Mouse (Mus musculus): ENCODE results near the gene Cyp1a2. TPM values are rescaled to one million over a fixed set of nuclear protein-coding genes. Genes with fewer than 3 reads are reported as not detected.

Cyp1a2 gene
- polyA plus RNA-seq, 1 experiment from 2014 or later, result not detected

- WGBS, result 4% methylated on average over 39 of the region's 39 CpGs
- DNase-seq (ENCODE audit: low spot score) (peak; percentile 64), ATAC-seq (ENCODE audit: low FRiP score) (peak; percentile 74; the same call in 1 of the 2 replicates)
- no peaks in the 10 kb centered on the region for H3K27me3 ChIP-seq (ENCODE audit: control insufficient read depth, insufficient read depth, low read length)
- peak overlapping the region; percentile 94 for H3K9ac ChIP-seq
- no peaks in the 10 kb centered on the region for H3K9me3 ChIP-seq (ENCODE audit: control insufficient read depth, low read length)
- peak overlapping the region; percentile 84 for H3K27ac ChIP-seq
- H3K36me3 ChIP-seq (replicated peaks; ENCODE audit: control insufficient read depth, insufficient read depth), result peaks cover 14% of the 10 kb centered on the region
- peak overlapping the region; percentile 79 for H3K4me2 ChIP-seq (replicated peaks)
- peaks cover 13% of the 10 kb centered on the region for H3K4me1 ChIP-seq (replicated peaks; ENCODE audit: control insufficient read depth, insufficient read depth, low read length)
- peak overlapping the region; percentile 95 for H3K4me3 ChIP-seq (replicated peaks; ENCODE audit: low read length)
Measured at GRCm38 (mm10) chr9:57708720-57709274, 25.3 kb upstream of the Cyp1a2 start.

GRCm38 (mm10) chr9:57708068-57708719 lies 24.7 kb upstream of the Cyp1a2 start, which contains the start of gene Edc3:
Edc3 (plus strand) TSS chr9:57708540.
- H3K9me3 ChIP-seq (ENCODE audit: control insufficient read depth, low read length), result no peaks in the 10 kb centered on the region
- peak within 1 kb of the TSS; percentile 95 for H3K4me3 ChIP-seq (replicated peaks; ENCODE audit: low read length)
- H3K9ac ChIP-seq, result peak within 1 kb of the TSS; percentile 94
- WGBS, result 0% methylated on average over 23 of the region's 23 CpGs
- peaks cover 8% of the 10 kb centered on the region for H3K36me3 ChIP-seq (replicated peaks; ENCODE audit: control insufficient read depth, insufficient read depth)
- no peaks in the 10 kb centered on the region for H3K27me3 ChIP-seq (ENCODE audit: control insufficient read depth, insufficient read depth, low read length)
- H3K27ac ChIP-seq, result peak within 1 kb of the TSS; percentile 84
- peak; percentile 91 for ATAC-seq (ENCODE audit: low FRiP score)
- H3K4me2 ChIP-seq (replicated peaks), result peak within 1 kb of the TSS; percentile 79
- DNase-seq (ENCODE audit: low spot score), result peak; percentile 89
- peaks cover 13% of the 10 kb centered on the region for H3K4me1 ChIP-seq (replicated peaks; ENCODE audit: control insufficient read depth, insufficient read depth, low read length)

GRCm38 (mm10) chr9:57706496-57706895 lies 23.0 kb upstream of the Cyp1a2 start:
- H3K36me3 ChIP-seq (replicated peaks; ENCODE audit: control insufficient read depth, insufficient read depth), result no peaks in the 10 kb centered on the region
- DNase-seq (ENCODE audit: low spot score) (no peak), ATAC-seq (ENCODE audit: low FRiP score) (no peak)
- no peak overlapping the region for H3K4me2 ChIP-seq (replicated peaks)
- 89% methylated on average over 3 of the region's 3 CpGs for WGBS
- no peak overlapping the region for H3K9ac ChIP-seq
- H3K4me1 ChIP-seq (replicated peaks; ENCODE audit: control insufficient read depth, insufficient read depth, low read length), result peaks cover 13% of the 10 kb centered on the region
- H3K9me3 ChIP-seq (ENCODE audit: control insufficient read depth, low read length), result no peaks in the 10 kb centered on the region
- no peaks in the 10 kb centered on the region for H3K27me3 ChIP-seq (ENCODE audit: control insufficient read depth, insufficient read depth, low read length)
- H3K27ac ChIP-seq, result no peak overlapping the region
- no peak overlapping the region for H3K4me3 ChIP-seq (replicated peaks; ENCODE audit: low read length)

- Histone ChIP-seq H3K36me3 (replicated peaks; ENCODE audit: control insufficient read depth, insufficient read depth) (no peaks in the 10 kb centered on the region), H3K9ac (no peak overlapping the region), H3K27ac (no peak overlapping the region), H3K4me2 (replicated peaks) (no peak overlapping the region), H3K27me3 (ENCODE audit: control insufficient read depth, insufficient read depth, low read length) (peaks cover 11% of the 10 kb centered on the region; the same call in 1 of the 2 replicates), H3K4me1 (replicated peaks; ENCODE audit: control insufficient read depth, insufficient read depth, low read length) (peaks cover 5% of the 10 kb centered on the region; the same call in 1 of the 2 replicates), H3K9me3 (ENCODE audit: control insufficient read depth, low read length) (no peaks in the 10 kb centered on the region), H3K4me3 (replicated peaks; ENCODE audit: low read length) (no peak overlapping the region)
- DNase-seq (ENCODE audit: low spot score) (peak; percentile 62), ATAC-seq (ENCODE audit: low FRiP score) (no peak)
- 86% methylated on average over 1 of the region's 1 CpGs for WGBS
Measured at GRCm38 (mm10) chr9:57698466-57699150, 15.1 kb upstream of the Cyp1a2 start.

GRCm38 (mm10) chr9:57697380-57697779 lies 13.9 kb upstream of the Cyp1a2 start:
- WGBS, result 15% methylated on average over 4 of the region's 4 CpGs
- DNase-seq (ENCODE audit: low spot score) (no peak), ATAC-seq (ENCODE audit: low FRiP score) (no peak)
- Histone ChIP-seq H3K27me3 (ENCODE audit: control insufficient read depth, insufficient read depth, low read length) (peaks cover 11% of the 10 kb centered on the region; the same call in 1 of the 2 replicates), H3K4me2 (replicated peaks) (no peak overlapping the region), H3K9me3 (ENCODE audit: control insufficient read depth, low read length) (no peaks in the 10 kb centered on the region), H3K4me1 (replicated peaks; ENCODE audit: control insufficient read depth, insufficient read depth, low read length) (peaks cover 5% of the 10 kb centered on the region; the same call in 1 of the 2 replicates), H3K9ac (no peak overlapping the region), H3K27ac (no peak overlapping the region), H3K4me3 (replicated peaks; ENCODE audit: low read length) (no peak overlapping the region), H3K36me3 (replicated peaks; ENCODE audit: control insufficient read depth, insufficient read depth) (no peaks in the 10 kb centered on the region)

- H3K4me1 ChIP-seq (replicated peaks; ENCODE audit: control insufficient read depth, insufficient read depth, low read length), result peaks cover 5% of the 10 kb centered on the region; the same call in 1 of the 2 replicates
- peak overlapping the region; percentile 54 for H3K9ac ChIP-seq
- DNase-seq (ENCODE audit: low spot score) (peak; percentile 59), ATAC-seq (ENCODE audit: low FRiP score) (peak; percentile 70; the same call in 1 of the 2 replicates)
- H3K27me3 ChIP-seq (ENCODE audit: control insufficient read depth, insufficient read depth, low read length), result peaks cover 11% of the 10 kb centered on the region; the same call in 1 of the 2 replicates
- peak overlapping the region; percentile 42 for H3K4me3 ChIP-seq (replicated peaks; ENCODE audit: low read length)
- 1% methylated on average over 42 of the region's 42 CpGs for WGBS
- H3K27ac ChIP-seq, result no peak overlapping the region
- H3K4me2 ChIP-seq (replicated peaks), result peak overlapping the region; percentile 78
- H3K36me3 ChIP-seq (replicated peaks; ENCODE audit: control insufficient read depth, insufficient read depth), result no peaks in the 10 kb centered on the region
- no peaks in the 10 kb centered on the region for H3K9me3 ChIP-seq (ENCODE audit: control insufficient read depth, low read length)
Measured at GRCm38 (mm10) chr9:57696380-57697285, 13.1 kb upstream of the Cyp1a2 start.

- DNase-seq (ENCODE audit: low spot score) (no peak), ATAC-seq (ENCODE audit: low FRiP score) (no peak)
- no peak overlapping the region for H3K9ac ChIP-seq
- WGBS, result 91% methylated on average over 2 of the region's 2 CpGs
- no peak overlapping the region for H3K27ac ChIP-seq
- no peaks in the 10 kb centered on the region for H3K9me3 ChIP-seq (ENCODE audit: control insufficient read depth, low read length)
- peaks cover 5% of the 10 kb centered on the region; the same call in 1 of the 2 replicates for H3K4me1 ChIP-seq (replicated peaks; ENCODE audit: control insufficient read depth, insufficient read depth, low read length)
- H3K36me3 ChIP-seq (replicated peaks; ENCODE audit: control insufficient read depth, insufficient read depth), result no peaks in the 10 kb centered on the region
- H3K4me2 ChIP-seq (replicated peaks), result no peak overlapping the region
- no peak overlapping the region for H3K4me3 ChIP-seq (replicated peaks; ENCODE audit: low read length)
- H3K27me3 ChIP-seq (ENCODE audit: control insufficient read depth, insufficient read depth, low read length), result peaks cover 11% of the 10 kb centered on the region; the same call in 1 of the 2 replicates
Measured at GRCm38 (mm10) chr9:57694108-57694507, 10.6 kb upstream of the Cyp1a2 start.

GRCm38 (mm10) chr9:57688606-57689005 lies 5.1 kb upstream of the Cyp1a2 start:
- Histone ChIP-seq H3K27ac (no peak overlapping the region), H3K9me3 (ENCODE audit: control insufficient read depth, low read length) (no peaks in the 10 kb centered on the region), H3K27me3 (ENCODE audit: control insufficient read depth, insufficient read depth, low read length) (no peaks in the 10 kb centered on the region), H3K4me1 (replicated peaks; ENCODE audit: control insufficient read depth, insufficient read depth, low read length) (no peaks in the 10 kb centered on the region), H3K4me3 (replicated peaks; ENCODE audit: low read length) (no peak overlapping the region), H3K4me2 (replicated peaks) (no peak overlapping the region), H3K36me3 (replicated peaks; ENCODE audit: control insufficient read depth, insufficient read depth) (no peaks in the 10 kb centered on the region), H3K9ac (no peak overlapping the region)
- WGBS, result 94% methylated on average over 2 of the region's 2 CpGs
- DNase-seq (ENCODE audit: low spot score) (no peak), ATAC-seq (ENCODE audit: low FRiP score) (no peak)
